Mouse (Mus musculus) cerebellum, adult 2 months (tissue): ENCODE results near the gene Sec11a. TPM values are rescaled to one million over a fixed set of nuclear protein-coding genes. Genes with fewer than 3 reads are reported as not detected.
A peak's percentile ranks its signal among the peaks of the same experiment; 100 is the strongest.

Source experiments
- DNase-seq, 2 experiments: peaks; one replicate each; pipeline ENCODE4 v3.0.0; 2021
- H3K27ac ChIP-seq: fragments of 200-500 bp; 2 replicates; pipeline ENCODE4 v1.5.1; 2012; ENCODE audit warnings: low read length, control low read depth, inconsistent platforms; ENCODE audit not compliant: insufficient read depth
- H3K27me3 ChIP-seq: fragments of 200-500 bp; 2 replicates; pipeline ENCODE4 v1.6.1; 2012; ENCODE audit warnings: inconsistent platforms, mild to moderate bottlenecking, low read length, moderate library complexity; ENCODE audit not compliant: control insufficient read depth, insufficient read depth
- H3K4me1 ChIP-seq: fragments of 200-500 bp; 2 replicates; pipeline ENCODE4 v1.6.1; 2011; ENCODE audit warnings: low read length; ENCODE audit not compliant: control insufficient read depth, insufficient read depth
- H3K4me3 ChIP-seq: fragments of 200-500 bp; replicated peaks from 2 replicates; pipeline ENCODE3; 2011; ENCODE audit warnings: mild to moderate bottlenecking, low read depth, low read length, control low read depth; ENCODE audit not compliant: insufficient read depth
- CTCF ChIP-seq: fragments of 200-500 bp; IDR thresholded peaks from 2 replicates; pipeline ENCODE4 v1.5.1; 2011; ENCODE audit warnings: low read depth, mild to moderate bottlenecking, control low read depth, low read length, moderate library complexity, borderline replicate concordance; ENCODE audit not compliant: insufficient read depth
- POLR2A ChIP-seq: fragments of 200-500 bp; IDR thresholded peaks from 2 replicates; pipeline ENCODE4 v1.6.1; 2011; ENCODE audit warnings: low read length, control low read depth, borderline replicate concordance; ENCODE audit not compliant: insufficient read depth
- WGBS: fragments of 180-500 bp; shearing (Covaris S2); methylation state at CpG from one replicate; pipeline ENCODE4 v1.1.7; 2018; 5-methylcytosine and 5-hydroxymethylcytosine counted together
- polyA plus RNA-seq: library from polyadenylated mRNA; depleted of rRNA; stranded (reverse); fragments of >200 nt; gene quantifications from 2 replicates; pipeline ENCODE4 v1.2.3, GENCODE M21; 2012

The Sec11a gene
- polyA plus RNA-seq, 1 experiment = 46.7 TPM

DNA sequence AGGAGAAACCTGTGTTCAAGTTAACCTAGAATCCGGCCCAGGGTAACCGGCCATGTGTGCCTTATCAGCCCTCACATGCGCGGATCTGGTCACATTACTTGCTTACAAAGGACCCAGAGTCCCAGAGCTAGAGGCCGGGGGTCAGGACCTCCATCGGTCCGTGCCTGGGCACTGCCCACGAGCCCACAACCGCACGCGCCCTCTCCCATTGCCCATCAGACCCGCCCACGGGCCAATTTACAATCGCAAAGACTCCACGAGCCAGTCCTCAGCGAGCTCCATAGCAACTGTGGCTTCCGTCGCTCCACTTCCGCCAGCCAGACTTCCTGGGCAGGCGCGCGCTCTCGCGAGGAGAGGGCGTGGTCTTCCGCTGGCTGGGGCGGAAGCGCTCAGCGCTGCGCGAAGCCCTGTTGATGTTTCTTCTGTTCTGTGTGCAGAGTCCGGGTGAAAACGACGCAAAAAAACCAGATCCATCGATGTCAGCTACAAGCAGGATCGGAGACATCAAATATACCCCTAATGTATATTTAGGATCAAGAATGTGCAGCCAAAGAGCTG lies 46.6 kb downstream of the Sec11a start, which contains the start of gene Wdr73:
TSS of gene Wdr73 (minus strand) at position 326 of the 558 bp plus-strand sequence.
- H3K27ac ChIP-seq = no peak within 1 kb of the TSS; the same call in 1 of the 2 replicates
- peak; percentile 83 to 86 for DNase-seq
- no peak for TF ChIP-seq CTCF
- peak; percentile 94 for TF ChIP-seq POLR2A
- no peaks in the 10 kb centered on the region for H3K27me3 ChIP-seq
- H3K4me3 ChIP-seq = peak within 1 kb of the TSS; percentile 68
- H3K4me1 ChIP-seq = peaks cover 8% of the 10 kb centered on the region
- WGBS = under 1% methylated on average over 36 of the region's 36 CpGs

GRCm38 (mm10) chr7:80897721-80898120 lies 49.9 kb downstream of the Sec11a start:
- no peak overlapping the region for H3K4me3 ChIP-seq
- DNase-seq = no peak
- TF ChIP-seq POLR2A (no peak), CTCF (no peak)
- H3K4me1 ChIP-seq = peaks cover 28% of the 10 kb centered on the region
- 84% methylated on average over 4 of the region's 4 CpGs for WGBS
- no peak overlapping the region for H3K27ac ChIP-seq
- H3K27me3 ChIP-seq = no peaks in the 10 kb centered on the region

DNA sequence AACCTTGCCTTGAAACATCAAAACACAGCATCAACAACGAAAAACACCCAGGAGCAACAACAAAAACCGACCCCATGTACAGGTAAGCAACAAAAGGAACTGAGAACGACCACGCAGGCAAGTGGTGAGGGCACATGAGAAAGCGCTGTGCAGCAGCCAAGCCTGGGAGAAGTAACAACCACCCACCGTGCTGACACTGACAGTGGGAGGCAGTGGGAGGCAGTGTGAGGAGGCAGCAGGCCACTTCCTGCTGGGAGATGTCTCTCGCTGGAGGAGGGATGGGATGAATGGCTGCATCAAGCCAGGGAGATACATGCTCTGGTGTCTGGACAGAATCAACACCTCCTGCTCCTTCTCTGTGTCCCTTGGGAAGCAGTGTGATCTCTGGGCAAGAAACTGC lies 50.4 kb downstream of the Sec11a start:
- WGBS = 60% methylated on average over 7 of the region's 7 CpGs
- no peak overlapping the region for H3K4me3 ChIP-seq
- H3K4me1 ChIP-seq = peaks cover 29% of the 10 kb centered on the region
- H3K27ac ChIP-seq = no peak overlapping the region
- DNase-seq = no peak
- no peaks in the 10 kb centered on the region for H3K27me3 ChIP-seq
- TF ChIP-seq POLR2A (no peak), CTCF (no peak)

DNA sequence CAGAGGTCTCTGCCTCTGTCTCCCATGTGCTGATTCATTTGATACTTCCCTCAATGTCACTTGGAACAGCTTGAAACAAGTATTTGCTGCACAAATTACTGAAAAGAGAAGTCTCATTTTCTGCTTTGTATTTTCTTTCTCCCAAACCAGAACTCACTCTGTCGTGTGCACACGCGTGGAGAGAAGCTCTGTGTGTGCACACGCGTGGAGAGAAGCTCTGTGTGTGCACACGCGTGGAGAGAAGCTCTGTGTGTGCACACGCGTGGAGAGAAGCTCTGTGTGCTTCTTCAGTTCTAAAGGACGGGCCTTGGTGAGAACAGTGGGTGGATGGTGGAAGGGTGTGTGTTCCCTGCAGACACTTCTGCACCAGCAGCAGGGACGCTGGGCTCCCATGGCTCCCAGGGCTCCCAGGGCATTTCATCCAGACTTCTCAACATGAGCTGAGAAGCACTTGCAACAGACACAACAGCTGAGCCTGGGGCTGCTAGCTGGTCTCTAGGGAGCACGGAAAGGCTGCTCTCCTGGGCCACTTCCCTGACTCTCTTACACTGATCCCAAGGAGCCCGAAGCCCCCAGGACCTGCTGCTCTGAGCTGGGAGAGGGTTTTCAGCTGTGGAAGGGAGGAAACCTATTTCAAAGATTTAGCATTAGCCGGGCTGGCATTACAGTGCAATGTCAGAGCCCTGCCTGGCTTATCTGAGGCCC lies 52.6 kb downstream of the Sec11a start:
- no peak overlapping the region for H3K4me3 ChIP-seq
- 73% methylated on average over 14 of the region's 14 CpGs for WGBS
- H3K27ac ChIP-seq = peak overlapping the region; percentile 98
- no peak for DNase-seq
- TF ChIP-seq CTCF (no peak), POLR2A (no peak)
- H3K27me3 ChIP-seq = no peaks in the 10 kb centered on the region
- peaks cover 29% of the 10 kb centered on the region for H3K4me1 ChIP-seq

GRCm38 (mm10) chr7:80894196-80894595 lies 53.4 kb downstream of the Sec11a start:
- Histone ChIP-seq H3K27ac (peak overlapping the region; percentile 98), H3K27me3 (no peaks in the 10 kb centered on the region), H3K4me3 (no peak overlapping the region), H3K4me1 (peaks cover 29% of the 10 kb centered on the region)
- DNase-seq = peak; percentile 64 to 77
- WGBS = 9% methylated on average over 7 of the region's 7 CpGs
- TF ChIP-seq POLR2A = peak; percentile 3; the same call in 1 of the 2 replicates
- no peak for TF ChIP-seq CTCF

DNA sequence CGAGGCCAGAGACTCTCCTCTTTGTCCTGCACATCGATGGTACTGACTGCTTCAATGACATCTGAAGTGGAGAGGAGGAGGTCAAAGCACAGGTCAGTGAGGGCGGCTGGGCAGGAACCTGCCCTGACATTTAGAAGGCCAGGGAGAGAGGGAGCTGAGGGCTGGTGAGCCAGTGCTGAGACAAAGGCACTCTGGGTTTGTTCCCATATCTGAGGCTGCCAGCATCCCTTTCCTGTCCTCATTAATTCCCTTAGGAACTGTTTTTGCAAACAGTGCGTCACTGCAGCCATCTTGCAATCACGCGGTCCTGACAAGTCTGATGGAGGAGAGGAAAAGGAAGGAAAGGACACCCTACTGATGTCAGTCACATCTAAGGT lies 53.8 kb downstream of the Sec11a start:
- no peak for TF ChIP-seq CTCF
- no peak for TF ChIP-seq POLR2A
- H3K4me1 ChIP-seq = peaks cover 29% of the 10 kb centered on the region
- H3K27ac ChIP-seq = peak overlapping the region; percentile 98
- H3K27me3 ChIP-seq = no peaks in the 10 kb centered on the region
- WGBS = 6% methylated on average over 6 of the region's 6 CpGs
- DNase-seq = peak in 1 of 2 experiments; percentile 58
- H3K4me3 ChIP-seq = no peak overlapping the region

DNA sequence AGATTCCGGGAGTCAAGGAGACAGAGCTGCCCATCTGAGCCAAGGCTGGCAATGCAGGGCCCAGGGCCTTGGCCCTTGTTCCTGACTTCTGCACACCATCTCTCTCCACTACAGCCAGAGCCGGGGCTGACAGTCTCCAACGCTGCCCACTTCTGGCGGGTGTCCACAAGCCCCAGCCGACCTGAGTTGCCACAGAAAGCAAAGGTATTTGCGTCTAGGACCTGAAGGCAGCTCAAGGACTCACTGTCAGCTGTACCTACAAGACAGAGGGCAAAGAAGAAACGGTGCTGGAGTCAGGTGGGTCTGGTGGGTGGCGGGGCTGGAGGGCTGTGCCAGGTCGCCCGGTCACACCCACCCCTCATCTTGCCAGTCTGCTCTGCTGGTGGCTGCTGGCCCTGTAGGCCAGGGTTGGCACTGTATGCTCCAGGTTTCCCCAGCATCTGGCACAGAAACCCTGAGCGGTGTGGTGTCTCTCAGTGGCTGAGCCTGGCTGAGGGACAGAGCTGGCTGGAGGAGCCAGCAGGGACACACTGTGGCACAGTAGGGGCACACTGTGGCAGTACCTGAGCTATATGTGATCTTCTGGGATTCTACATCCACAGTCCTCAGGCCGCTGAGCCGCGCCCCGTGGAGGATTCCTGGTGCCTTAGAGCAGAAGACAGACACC lies 54.4 kb downstream of the Sec11a start:
- peaks cover 29% of the 10 kb centered on the region for H3K4me1 ChIP-seq
- H3K4me3 ChIP-seq = no peak overlapping the region
- DNase-seq = peak; percentile 67 to 69
- TF ChIP-seq CTCF (no peak), POLR2A (no peak)
- peak overlapping the region; percentile 98 for H3K27ac ChIP-seq
- no peaks in the 10 kb centered on the region for H3K27me3 ChIP-seq
- 12% methylated on average over 15 of the region's 15 CpGs for WGBS

DNA sequence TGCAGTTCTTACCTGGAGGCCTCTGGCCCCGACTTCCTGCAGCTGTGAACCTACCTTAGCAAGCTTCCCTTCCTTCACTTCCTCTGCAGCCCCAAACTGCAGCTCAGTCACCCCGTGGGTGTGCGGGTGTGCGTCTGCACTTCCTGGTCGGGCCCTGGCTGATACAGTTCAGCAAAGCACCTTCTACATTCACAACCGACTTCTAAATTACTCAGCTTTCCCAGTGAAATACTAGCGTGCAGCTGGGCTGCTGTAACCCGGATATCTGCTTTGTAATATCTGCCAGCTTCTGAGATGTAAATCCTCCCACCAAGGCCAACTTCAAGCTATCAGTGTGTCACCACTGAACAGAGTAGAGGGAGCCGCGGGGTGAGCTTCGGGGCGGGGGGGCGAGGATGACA lies 57.7 kb downstream of the Sec11a start:
- 85% methylated on average over 13 of the region's 13 CpGs for WGBS
- TF ChIP-seq POLR2A (no peak), CTCF (no peak)
- Histone ChIP-seq H3K4me3 (no peak overlapping the region), H3K27ac (no peak overlapping the region), H3K27me3 (no peaks in the 10 kb centered on the region), H3K4me1 (peaks cover 20% of the 10 kb centered on the region)
- no peak for DNase-seq
